7 mouse cellular contexts compared by ENCODE assay signal in genomic region chr19:42163764-42164163, GRCm38 (mm10). TPM values are rescaled to one million over a fixed set of nuclear protein-coding genes. Genes with fewer than 3 reads are reported as not detected.
DNase-seq lines count a peak whose midpoint lies in the region; ATAC-seq lines count a peak whose summit lies in the region.

Zfyve27 (plus strand) TSS chr19:42163951.

- peaks cover 25% of the 10 kb centered on the region for H3K27me3 ChIP-seq in forebrain, embryonic 10.5 days (ENCODE audit: poor library complexity, severe bottlenecking)
- peaks cover 17% of the 10 kb centered on the region for H3K27me3 ChIP-seq in limb, embryonic 13.5 days

- no peak within 1 kb of the TSS for H3K27ac ChIP-seq in forebrain, embryonic 10.5 days
- no peak within 1 kb of the TSS for H3K27ac ChIP-seq in limb, embryonic 13.5 days

- 84% methylated on average over 5 of the region's 5 CpGs for WGBS in forebrain, embryonic 10.5 days
- 64% methylated on average over 5 of the region's 5 CpGs for WGBS in limb, embryonic 13.5 days

- intact Hi-C loops in heart, postnatal 36 days (cut with DNase I): no loop called here

- H3K4me1 ChIP-seq in forebrain, embryonic 10.5 days: peaks cover 4% of the 10 kb centered on the region
- H3K4me1 ChIP-seq in limb, embryonic 13.5 days: peaks cover 13% of the 10 kb centered on the region; the same call in 1 of the 2 replicates

- no peak for ATAC-seq in limb, embryonic 13.5 days (ENCODE audit: low FRiP score, low read depth)

- DNase-seq in thymus, postnatal 0 days (ENCODE audit: low spot score): no peak
- DNase-seq in thymus, postnatal 25 days: no peak
- no peak for DNase-seq in forebrain, embryonic 10.5 days (ENCODE audit: extremely low spot score, low spot score)
- no peak for DNase-seq in heart, postnatal 36 days
- DNase-seq in c-Kit-positive CD71-positive TER-119-positive erythroid progenitor cells, embryonic 14.5 days (ENCODE audit: low spot score): no peak
- no peak for DNase-seq in thymus, postnatal 4 days

- H3K9me3 ChIP-seq in forebrain, embryonic 10.5 days: no peaks in the 10 kb centered on the region
- H3K9me3 ChIP-seq in limb, embryonic 13.5 days: no peaks in the 10 kb centered on the region

- no peak within 1 kb of the TSS for H3K4me2 ChIP-seq in limb, embryonic 13.5 days (replicated peaks)

- H3K4me3 ChIP-seq in forebrain, embryonic 10.5 days: no peak within 1 kb of the TSS
- no peak within 1 kb of the TSS for H3K4me3 ChIP-seq in limb, embryonic 13.5 days

- no peak within 1 kb of the TSS for H3K9ac ChIP-seq in limb, embryonic 13.5 days

- H3K36me3 ChIP-seq in forebrain, embryonic 10.5 days (replicated peaks): no peaks in the 10 kb centered on the region
- H3K36me3 ChIP-seq in limb, embryonic 13.5 days: no peaks in the 10 kb centered on the region

RNA-seq across cellular contexts. Expression of gene Zfyve27, which starts in this region (rescaled TPM):
- 26.7 and 31.4 TPM in 2 replicates for polyA plus RNA-seq in thymus, postnatal 0 days (2015; fragmentation: Nextera tagmentation; extraction: Ambion mirVana)
- polyA plus RNA-seq in forebrain, embryonic 10.5 days (2016; fragmentation: Nextera tagmentation; extraction: Ambion mirVana): 27.0 and 30.3 TPM in 2 replicates
- total RNA-seq in heart, postnatal 36 days (2021): 10 to 100 TPM; 25.6 to 25.8 TPM
- polyA plus RNA-seq in limb, embryonic 13.5 days (2015; fragmentation: Nextera tagmentation; extraction: Ambion mirVana): 27.9 and 29.3 TPM in 2 replicates
